Mouse (Mus musculus): ENCODE data around the gene Aasdhppt. TPM values are rescaled to one million over a fixed set of nuclear protein-coding genes. Genes with fewer than 3 reads are reported as not detected.

Aasdhppt gene
- polyA plus RNA-seq, 1 experiment from 2014 or later = 31.4 TPM

DNA sequence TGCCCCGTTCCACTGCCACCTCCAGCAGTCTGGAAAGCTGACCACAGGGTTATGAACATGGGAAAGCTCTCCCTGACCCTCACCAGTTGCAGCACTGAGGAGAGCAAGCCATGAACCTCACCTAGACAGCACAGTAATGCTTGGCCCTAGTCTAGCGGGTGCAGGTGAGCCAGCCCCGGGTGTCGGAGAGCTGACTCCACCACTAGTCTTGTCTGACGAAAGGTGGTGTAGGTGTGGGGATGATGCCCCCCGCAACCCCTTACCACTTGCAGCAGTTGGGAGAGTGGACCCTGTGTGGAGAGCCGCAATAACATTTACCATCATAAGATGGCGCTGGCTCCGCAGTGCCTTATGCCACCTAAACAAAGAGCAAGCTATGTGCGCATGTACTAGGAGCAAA lies 50.2 kb downstream of the Aasdhppt start:
- H3K4me1 ChIP-seq (ENCODE audit: insufficient read depth) = no peaks in the 10 kb centered on the region
- WGBS = 87% methylated on average over 10 of the region's 10 CpGs
- H3K27ac ChIP-seq (ENCODE audit: low read depth) = no peak overlapping the region
- no peak overlapping the region for H3K9ac ChIP-seq
- H3K27me3 ChIP-seq (ENCODE audit: insufficient read depth, low read length) = no peaks in the 10 kb centered on the region
- TF ChIP-seq CTCF (IDR thresholded peaks at IDR 0.05; ENCODE audit: low read depth) = no peak
- H3K9me3 ChIP-seq (ENCODE audit: low read depth, low read length) = peaks cover 12% of the 10 kb centered on the region
- DNase-seq = no peak
- no peak overlapping the region for H3K4me3 ChIP-seq (ENCODE audit: low read depth, low read length)
- H3K36me3 ChIP-seq (ENCODE audit: insufficient read depth) = no peaks in the 10 kb centered on the region
- no peak overlapping the region for H3K4me2 ChIP-seq
- no peak for ATAC-seq (ENCODE audit: insufficient read depth)

Small RNA genes lying within 50 kb of the gene (microRNA-seq; reads per million reads assigned to microRNA genes)
- not detected for gene Gm22195 (ENCODE audit: borderline number of aligned reads)

Other genes with a start within 250 kb of the Aasdhppt start
- gene Kbtbd3, start 362 bp upstream of the Aasdhppt start, polyA plus RNA-seq (2014; fragmentation: Nextera tagmentation; extraction: Ambion mirVana) = 5.7 and 6.6 TPM in 2 replicates
- 36.4 and 45.3 TPM in 2 replicates for gene Msantd4, start 67.1 kb upstream of the Aasdhppt start, polyA plus RNA-seq (2014; fragmentation: Nextera tagmentation; extraction: Ambion mirVana)